Mouse (Mus musculus): ENCODE measurements around the gene Rbm12.

Gene Rbm12

GRCm38 (mm10) chr2:156079183-156079560, 32.6 kb downstream of the Rbm12 start:
- DNase-seq = no peak

GRCm38 (mm10) chr2:156078421-156079182, 33.2 kb downstream of the Rbm12 start:
- DNase-seq = no peak

- DNase-seq = no peak
These were observed 34.3 kb downstream of the Rbm12 start for GRCm38 (mm10) chr2:156077461-156077860.

GRCm38 (mm10) chr2:156073725-156074124, 38.1 kb downstream of the Rbm12 start:
- DNase-seq = no peak

DNA sequence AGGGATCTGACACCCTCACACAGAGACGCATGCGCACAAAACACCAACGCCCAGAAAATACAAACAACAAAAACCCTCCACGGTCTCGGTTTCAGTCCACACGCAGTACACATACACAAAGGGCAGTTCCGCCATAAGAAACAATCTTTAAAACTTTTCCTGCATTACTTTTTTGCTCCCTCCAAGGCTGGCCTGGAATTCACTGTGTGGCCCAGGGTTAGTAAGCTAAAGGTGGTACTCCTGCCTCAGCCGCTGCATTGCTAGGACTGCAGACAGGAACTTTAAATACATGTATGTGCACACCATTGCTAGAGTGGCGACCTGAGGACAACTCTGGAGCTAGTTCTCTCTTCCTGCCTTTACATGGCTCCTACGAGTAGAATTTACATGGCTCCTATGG, 40.5 kb downstream of the Rbm12 start:
- no peak for DNase-seq

GRCm38 (mm10) chr2:156067916-156068315, 43.9 kb downstream of the Rbm12 start:
- DNase-seq = no peak

DNA sequence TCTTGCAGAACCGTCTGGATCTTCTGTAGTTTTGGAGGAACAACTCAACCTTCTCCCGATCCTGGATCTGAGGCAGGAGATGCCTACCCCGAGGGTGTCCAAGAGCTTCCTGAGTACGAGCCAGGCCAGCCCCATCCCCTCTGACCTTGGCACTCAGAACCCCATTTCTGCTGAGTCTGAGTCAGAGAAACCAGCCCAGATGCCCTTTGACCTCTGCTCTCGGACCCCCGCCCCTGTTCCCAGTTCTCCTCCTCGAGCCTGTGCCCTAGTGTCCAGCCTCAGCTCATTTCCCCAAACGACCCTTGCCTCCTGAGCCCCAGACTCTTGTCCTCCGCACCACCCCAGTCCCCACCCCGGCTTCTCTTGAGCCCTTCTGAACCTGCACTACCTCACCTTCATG, 45.7 kb downstream of the Rbm12 start:
- DNase-seq = no peak

- DNase-seq = peak; percentile 88
These were observed 46.4 kb downstream of the Rbm12 start, which contains the start of gene Spag4 for GRCm38 (mm10) chr2:156065099-156066041. TSS of gene Spag4 (plus strand) at chr2:156065175.

DNA sequence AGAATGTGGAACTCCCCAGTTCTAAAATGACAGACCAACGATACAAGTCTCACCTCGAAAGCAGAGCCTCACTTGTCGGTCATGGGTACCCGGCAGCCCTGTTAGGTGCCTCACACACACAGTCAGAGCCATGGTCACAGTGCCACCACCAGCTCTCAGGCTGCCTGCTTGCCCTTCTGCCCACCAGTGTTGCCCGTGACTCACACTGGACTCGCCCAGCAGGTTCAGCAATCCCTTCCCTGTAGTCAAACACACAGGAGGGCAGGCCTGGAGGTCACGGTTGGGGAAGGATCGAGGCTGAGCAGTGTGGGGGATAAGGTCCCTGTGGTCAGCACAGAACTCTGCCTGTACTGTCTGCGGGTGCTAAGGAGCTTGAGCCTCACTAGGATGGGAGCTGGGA, 59.0 kb downstream of the Rbm12 start, which contains the start of gene Fer1l4:
Gene Fer1l4, minus strand, starts transcription at position 132 of the 400 bp plus-strand sequence.
- no peak for DNase-seq

- peak; percentile 34 for DNase-seq
These were observed 63.8 kb downstream of the Rbm12 start for GRCm38 (mm10) chr2:156047929-156048328.

DNA sequence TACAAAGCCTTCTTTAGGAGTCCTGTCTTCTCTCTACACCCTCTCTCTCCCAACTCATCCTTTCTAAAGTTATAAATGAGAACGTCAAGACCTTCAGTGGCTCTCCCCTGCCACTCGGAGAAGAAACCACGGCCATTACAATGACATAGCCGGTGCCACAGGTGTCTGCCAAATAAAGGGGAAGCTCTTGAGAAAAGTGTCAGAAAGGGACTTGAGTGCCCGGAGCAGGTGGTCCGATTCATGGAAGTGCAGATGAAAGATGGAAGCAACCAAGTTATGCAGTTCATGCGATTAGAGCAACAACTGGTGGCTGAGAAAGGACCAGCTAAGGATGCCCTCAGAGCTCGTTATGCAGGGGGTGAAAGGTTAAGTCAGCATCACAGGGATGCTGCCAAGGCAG, 68.9 kb downstream of the Rbm12 start:
- DNase-seq = no peak

All from embryo, embryonic 11 days (tissue).